Mouse (Mus musculus): ENCODE data around the gene Klf7. TPM values are rescaled to one million over a fixed set of nuclear protein-coding genes. Genes with fewer than 3 reads are reported as not detected.
A peak's percentile ranks its signal among the peaks of the same experiment; 100 is the strongest.

The Klf7 gene
- polyA plus RNA-seq, 1 experiment from 2014 or later, result 86.1 TPM

DNA sequence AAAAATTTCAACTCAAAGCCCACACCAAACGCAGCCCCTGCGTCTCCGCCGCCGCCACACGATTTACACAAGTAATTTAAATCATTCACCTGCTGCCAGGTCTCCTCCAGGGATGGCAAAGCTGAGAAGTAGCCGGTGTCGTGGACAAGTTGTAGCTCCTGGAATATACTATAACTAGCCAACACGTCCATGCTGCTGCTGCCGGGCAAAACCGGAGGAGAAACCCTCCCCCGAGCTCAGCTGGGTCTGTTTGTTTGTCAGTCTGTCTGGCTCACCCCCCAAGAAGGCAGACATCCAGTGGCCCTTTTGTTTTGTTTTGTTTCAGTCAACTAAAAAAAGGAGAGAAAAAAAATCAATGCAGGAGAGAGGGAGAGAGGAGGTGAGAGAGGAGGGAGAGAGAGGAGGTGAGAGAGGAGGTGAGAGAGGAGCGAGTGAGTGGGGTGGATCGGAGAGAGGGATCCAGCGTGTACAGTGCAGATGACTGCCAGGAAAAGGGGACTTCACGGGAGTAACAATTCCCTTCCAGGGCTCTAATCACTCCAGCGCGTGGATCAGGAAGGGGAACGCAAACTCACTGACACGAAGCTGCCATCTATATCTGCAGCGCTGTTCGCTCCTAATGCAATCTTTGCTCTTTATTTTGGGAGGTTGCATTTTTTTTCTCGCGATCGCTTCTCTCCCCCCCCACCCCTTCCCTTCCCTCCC, 1.1 kb downstream of the Klf7 start:
- peak overlapping the region; percentile 59 for H3K4me2 ChIP-seq (ENCODE audit: low read length)
- peak overlapping the region; percentile 100 for H3K9ac ChIP-seq (replicated peaks; ENCODE audit: low read length)
- H3K36me3 ChIP-seq (ENCODE audit: control insufficient read depth, insufficient read depth, low read length), result no peaks in the 10 kb centered on the region
- peaks cover 30% of the 10 kb centered on the region for H3K4me1 ChIP-seq (ENCODE audit: control insufficient read depth, insufficient read depth, low read length)
- no peaks in the 10 kb centered on the region for H3K27me3 ChIP-seq (ENCODE audit: control insufficient read depth, insufficient read depth, low read length)
- DNase-seq (no peak), ATAC-seq (ENCODE audit: low FRiP score, low TSS enrichment) (peak; percentile 53)
- WGBS, result under 1% methylated on average over 25 of the region's 25 CpGs
- H3K27ac ChIP-seq (replicated peaks; ENCODE audit: low read depth, low read length), result peak overlapping the region; percentile 100
- H3K4me3 ChIP-seq (replicated peaks; ENCODE audit: low read depth, low read length), result peak overlapping the region; percentile 84
- H3K9me3 ChIP-seq (ENCODE audit: control insufficient read depth, low read length), result no peaks in the 10 kb centered on the region

DNA sequence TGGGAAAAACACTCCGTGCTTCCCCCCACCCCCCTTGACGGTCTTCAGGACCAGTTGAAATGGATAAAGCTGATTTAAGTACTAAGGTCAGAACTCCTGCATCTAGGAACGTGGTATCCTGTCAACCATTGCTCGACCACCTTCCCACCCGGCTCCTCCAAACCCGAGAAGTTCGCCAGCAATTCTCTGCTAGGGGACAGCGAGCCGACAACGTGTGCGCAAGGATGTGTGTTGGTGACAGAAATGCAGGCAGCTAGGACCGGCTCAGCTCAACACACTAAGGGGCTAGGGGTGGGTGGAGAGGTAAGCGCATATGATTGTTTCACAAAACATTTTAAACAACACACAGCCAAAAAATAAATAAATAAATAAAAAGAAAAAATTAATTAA, 1.7 kb downstream of the Klf7 start:
- peak overlapping the region; percentile 100 for H3K9ac ChIP-seq (replicated peaks; ENCODE audit: low read length)
- peak overlapping the region; percentile 84 for H3K4me3 ChIP-seq (replicated peaks; ENCODE audit: low read depth, low read length)
- no peaks in the 10 kb centered on the region for H3K36me3 ChIP-seq (ENCODE audit: control insufficient read depth, insufficient read depth, low read length)
- peaks cover 35% of the 10 kb centered on the region for H3K4me1 ChIP-seq (ENCODE audit: control insufficient read depth, insufficient read depth, low read length)
- no peaks in the 10 kb centered on the region for H3K27me3 ChIP-seq (ENCODE audit: control insufficient read depth, insufficient read depth, low read length)
- ATAC-seq (ENCODE audit: low FRiP score, low TSS enrichment) (no peak), DNase-seq (peak; percentile 77)
- peak overlapping the region; percentile 100 for H3K27ac ChIP-seq (replicated peaks; ENCODE audit: low read depth, low read length)
- H3K4me2 ChIP-seq (ENCODE audit: low read length), result peak overlapping the region; percentile 59
- no peaks in the 10 kb centered on the region for H3K9me3 ChIP-seq (ENCODE audit: control insufficient read depth, low read length)
- WGBS, result 0% methylated on average over 13 of the region's 13 CpGs

DNA sequence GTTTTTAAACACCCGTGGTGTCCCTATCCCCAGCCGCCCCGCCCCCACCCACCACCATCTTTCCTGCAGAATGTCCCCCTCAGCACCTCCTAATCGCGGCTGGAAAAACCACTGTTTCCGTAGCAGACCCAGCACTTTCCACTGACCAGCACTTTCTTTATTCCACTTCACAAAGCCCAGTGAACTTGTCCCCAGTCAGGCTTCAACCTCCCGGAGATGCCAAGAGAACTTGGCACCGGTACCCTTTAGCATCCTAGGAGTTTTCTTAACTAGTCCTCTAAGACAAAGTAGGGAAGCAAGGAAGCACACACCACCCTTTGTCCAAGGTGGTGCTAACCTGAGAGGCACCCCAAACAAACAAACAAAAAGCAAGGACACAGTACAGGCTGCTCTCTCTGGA, 2.2 kb downstream of the Klf7 start:
- Histone ChIP-seq H3K4me1 (ENCODE audit: control insufficient read depth, insufficient read depth, low read length) (peaks cover 41% of the 10 kb centered on the region), H3K27ac (replicated peaks; ENCODE audit: low read depth, low read length) (peak overlapping the region; percentile 100), H3K9me3 (ENCODE audit: control insufficient read depth, low read length) (no peaks in the 10 kb centered on the region), H3K9ac (replicated peaks; ENCODE audit: low read length) (peak overlapping the region; percentile 100), H3K27me3 (ENCODE audit: control insufficient read depth, insufficient read depth, low read length) (no peaks in the 10 kb centered on the region), H3K36me3 (ENCODE audit: control insufficient read depth, insufficient read depth, low read length) (no peaks in the 10 kb centered on the region), H3K4me3 (replicated peaks; ENCODE audit: low read depth, low read length) (peak overlapping the region; percentile 84), H3K4me2 (ENCODE audit: low read length) (peak overlapping the region; percentile 59)
- 1% methylated on average over 8 of the region's 8 CpGs for WGBS
- ATAC-seq (ENCODE audit: low FRiP score, low TSS enrichment), result no peak
- peak; percentile 60 for DNase-seq

DNA sequence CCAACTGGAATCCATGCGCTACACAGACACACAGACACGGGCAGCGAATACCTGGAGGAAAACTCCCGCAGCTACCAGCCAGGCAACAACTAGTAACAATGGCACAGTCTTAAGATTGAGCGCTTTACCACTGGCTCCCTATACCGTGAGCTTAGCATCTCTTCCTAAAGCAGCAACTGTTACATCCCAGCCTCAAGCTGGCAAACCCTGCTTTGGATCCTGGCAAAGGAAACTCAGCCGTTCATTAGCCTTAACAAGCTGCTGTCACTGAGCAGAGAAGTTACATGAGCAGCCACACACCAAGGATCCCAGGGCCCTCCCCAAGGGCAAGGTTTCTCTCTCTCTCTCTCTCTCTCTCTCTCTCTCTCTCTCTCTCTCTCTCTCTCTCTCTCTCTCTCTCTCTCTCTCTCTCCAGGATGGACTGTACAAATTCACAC, 2.7 kb downstream of the Klf7 start:
- H3K9me3 ChIP-seq (ENCODE audit: control insufficient read depth, low read length), result no peaks in the 10 kb centered on the region
- H3K27me3 ChIP-seq (ENCODE audit: control insufficient read depth, insufficient read depth, low read length), result no peaks in the 10 kb centered on the region
- H3K36me3 ChIP-seq (ENCODE audit: control insufficient read depth, insufficient read depth, low read length), result no peaks in the 10 kb centered on the region
- 8% methylated on average over 7 of the region's 7 CpGs for WGBS
- peak overlapping the region; percentile 100 for H3K27ac ChIP-seq (replicated peaks; ENCODE audit: low read depth, low read length)
- H3K9ac ChIP-seq (replicated peaks; ENCODE audit: low read length), result peak overlapping the region; percentile 100
- peaks cover 44% of the 10 kb centered on the region for H3K4me1 ChIP-seq (ENCODE audit: control insufficient read depth, insufficient read depth, low read length)
- DNase-seq (peak; percentile 71), ATAC-seq (ENCODE audit: low FRiP score, low TSS enrichment) (no peak)
- peak overlapping the region; percentile 84 for H3K4me3 ChIP-seq (replicated peaks; ENCODE audit: low read depth, low read length)
- peak overlapping the region; percentile 59 for H3K4me2 ChIP-seq (ENCODE audit: low read length)

DNA sequence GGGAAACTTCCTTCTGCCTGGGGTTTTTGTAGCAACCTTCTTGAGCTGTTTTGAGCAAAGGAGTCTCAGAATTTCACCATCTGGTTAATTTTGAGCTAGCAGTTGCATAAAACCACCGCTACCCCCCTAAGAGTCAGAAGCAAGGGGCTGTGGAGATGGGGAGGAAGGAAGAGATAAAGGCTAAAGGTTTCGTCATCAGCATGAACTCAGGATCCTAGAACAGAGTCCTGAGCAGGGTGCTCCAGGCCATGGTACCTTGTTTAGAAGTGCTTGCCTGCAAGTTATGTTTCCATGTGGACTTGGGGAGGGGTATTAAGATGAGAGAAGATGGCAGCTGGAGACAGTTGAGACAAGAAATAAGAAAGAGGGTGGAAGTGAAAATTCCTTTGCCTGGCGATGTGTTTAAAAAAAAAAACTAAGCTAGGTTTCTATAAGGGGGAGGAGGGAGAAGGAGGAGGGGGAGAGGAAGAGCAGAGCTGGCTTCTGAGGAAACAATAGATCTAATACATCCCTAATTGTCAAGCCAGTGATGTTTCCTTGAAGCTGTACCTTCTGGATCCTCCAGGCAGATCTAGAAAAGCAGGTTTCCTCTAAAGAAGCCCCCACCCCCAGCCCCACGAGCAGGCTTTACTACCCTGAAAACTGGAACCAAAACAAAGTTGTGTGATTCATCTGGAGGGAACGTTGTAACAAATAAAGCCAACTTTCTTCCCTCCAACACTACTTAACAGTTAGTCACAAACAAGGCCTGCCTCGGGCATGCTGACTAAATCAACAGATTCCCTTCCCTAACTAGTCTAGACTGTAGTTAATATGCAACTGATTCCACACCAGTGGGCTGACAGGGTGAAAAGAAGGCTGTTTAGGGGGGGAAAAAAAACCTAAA, 3.6 kb downstream of the Klf7 start:
- ATAC-seq (ENCODE audit: low FRiP score, low TSS enrichment), result no peak

DNA sequence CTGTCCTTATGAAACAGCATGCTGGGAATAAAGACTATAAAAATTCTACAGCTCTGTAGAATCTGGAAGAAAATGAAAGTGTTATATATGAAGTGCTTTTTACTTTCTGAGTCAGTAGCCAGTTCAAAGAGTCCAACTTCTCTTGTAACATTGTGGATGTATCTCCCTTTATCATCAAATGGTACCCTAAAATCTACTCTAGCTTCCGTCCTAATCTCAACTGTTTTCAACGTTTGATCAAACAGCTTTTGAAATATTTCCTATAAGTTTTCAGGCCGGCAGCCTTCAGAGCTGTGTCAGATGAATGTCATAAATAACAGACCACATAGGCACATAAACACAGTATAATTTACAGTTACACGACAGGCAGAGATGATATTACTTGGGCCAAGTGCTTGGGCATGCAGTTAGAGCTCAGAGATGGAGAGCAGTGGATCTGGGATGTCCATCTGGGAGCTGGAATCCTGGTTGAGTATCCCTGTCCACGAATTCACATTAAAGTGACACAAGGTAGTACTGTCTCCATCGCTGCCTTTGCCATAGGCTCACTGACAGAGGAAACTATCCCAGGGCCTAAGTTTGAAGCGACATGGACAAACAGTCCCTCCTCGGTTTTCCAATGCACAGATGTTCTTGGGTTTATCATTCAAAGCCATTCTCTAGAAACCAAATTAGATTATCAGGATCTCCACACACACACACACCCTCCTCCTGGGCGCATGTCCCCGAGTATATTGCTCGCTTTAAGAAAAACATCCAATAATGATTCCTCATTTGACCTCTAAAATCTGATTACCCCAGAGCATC, 4.4 kb downstream of the Klf7 start:
- Histone ChIP-seq H3K9ac (replicated peaks; ENCODE audit: low read length) (peak overlapping the region; percentile 100), H3K9me3 (ENCODE audit: control insufficient read depth, low read length) (no peaks in the 10 kb centered on the region), H3K27me3 (ENCODE audit: control insufficient read depth, insufficient read depth, low read length) (no peaks in the 10 kb centered on the region), H3K27ac (replicated peaks; ENCODE audit: low read depth, low read length) (peak overlapping the region; percentile 100), H3K4me3 (replicated peaks; ENCODE audit: low read depth, low read length) (peak overlapping the region; percentile 84), H3K4me1 (ENCODE audit: control insufficient read depth, insufficient read depth, low read length) (peaks cover 42% of the 10 kb centered on the region), H3K4me2 (ENCODE audit: low read length) (peak overlapping the region; percentile 59), H3K36me3 (ENCODE audit: control insufficient read depth, insufficient read depth, low read length) (no peaks in the 10 kb centered on the region)
- DNase-seq (no peak), ATAC-seq (ENCODE audit: low FRiP score, low TSS enrichment) (no peak)
- 64% methylated on average over 11 of the region's 11 CpGs for WGBS

More for the DNA sequence above, 3.6 kb downstream of the Klf7 start:
- H3K4me3 ChIP-seq (replicated peaks; ENCODE audit: low read depth, low read length), result peak overlapping the region; percentile 84
- no peaks in the 10 kb centered on the region for H3K36me3 ChIP-seq (ENCODE audit: control insufficient read depth, insufficient read depth, low read length)
- DNase-seq, result peak; percentile 17
- H3K9me3 ChIP-seq (ENCODE audit: control insufficient read depth, low read length), result no peaks in the 10 kb centered on the region
- H3K4me2 ChIP-seq (ENCODE audit: low read length), result peak overlapping the region; percentile 59
- peaks cover 47% of the 10 kb centered on the region for H3K4me1 ChIP-seq (ENCODE audit: control insufficient read depth, insufficient read depth, low read length)
- H3K9ac ChIP-seq (replicated peaks; ENCODE audit: low read length), result peak overlapping the region; percentile 100
- no peaks in the 10 kb centered on the region for H3K27me3 ChIP-seq (ENCODE audit: control insufficient read depth, insufficient read depth, low read length)
- WGBS, result 34% methylated on average over 6 of the region's 6 CpGs
- peak overlapping the region; percentile 100 for H3K27ac ChIP-seq (replicated peaks; ENCODE audit: low read depth, low read length)

DNA sequence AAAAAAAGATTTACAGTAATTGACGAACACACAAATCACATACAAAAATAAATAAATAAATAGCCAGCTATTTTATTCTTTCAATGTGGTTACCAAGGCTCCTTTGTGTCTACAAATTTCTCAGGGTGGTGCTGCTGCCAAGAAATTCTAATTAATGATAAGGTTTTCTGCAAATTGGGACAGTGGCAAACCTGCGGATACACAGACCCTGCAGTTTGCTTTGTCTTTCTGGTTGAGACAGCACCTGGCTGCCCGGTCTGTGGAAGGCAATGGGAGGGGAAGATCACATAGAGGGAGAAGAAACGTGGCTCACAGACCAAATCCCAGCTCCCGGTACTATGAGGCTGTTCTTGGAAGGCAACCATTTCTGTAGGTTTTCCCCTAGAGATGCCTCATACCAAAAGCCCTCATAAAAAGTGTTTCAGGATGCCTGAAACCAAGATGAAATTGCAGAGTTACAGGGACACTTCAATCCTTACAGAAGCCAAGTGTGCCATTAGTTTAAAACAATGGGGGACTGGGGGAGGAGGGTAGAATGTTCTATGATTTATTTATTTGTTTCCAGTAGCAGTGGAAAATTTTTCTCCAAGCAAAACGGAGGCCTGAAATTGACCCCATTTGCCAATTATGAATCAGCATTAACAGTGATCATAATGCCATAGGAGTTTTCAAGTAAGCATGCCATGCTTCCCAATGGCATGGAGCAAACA, 5.2 kb downstream of the Klf7 start:
- Histone ChIP-seq H3K27ac (replicated peaks; ENCODE audit: low read depth, low read length) (peak overlapping the region; percentile 73), H3K36me3 (ENCODE audit: control insufficient read depth, insufficient read depth, low read length) (no peaks in the 10 kb centered on the region), H3K9ac (replicated peaks; ENCODE audit: low read length) (peak overlapping the region; percentile 100), H3K9me3 (ENCODE audit: control insufficient read depth, low read length) (no peaks in the 10 kb centered on the region), H3K4me1 (ENCODE audit: control insufficient read depth, insufficient read depth, low read length) (peaks cover 45% of the 10 kb centered on the region), H3K27me3 (ENCODE audit: control insufficient read depth, insufficient read depth, low read length) (no peaks in the 10 kb centered on the region), H3K4me3 (replicated peaks; ENCODE audit: low read depth, low read length) (peak overlapping the region; percentile 84), H3K4me2 (ENCODE audit: low read length) (peak overlapping the region; percentile 59)
- DNase-seq, result peak; percentile 52
- ATAC-seq (ENCODE audit: low FRiP score, low TSS enrichment), result no peak
- WGBS, result 49% methylated on average over 6 of the region's 6 CpGs

DNA sequence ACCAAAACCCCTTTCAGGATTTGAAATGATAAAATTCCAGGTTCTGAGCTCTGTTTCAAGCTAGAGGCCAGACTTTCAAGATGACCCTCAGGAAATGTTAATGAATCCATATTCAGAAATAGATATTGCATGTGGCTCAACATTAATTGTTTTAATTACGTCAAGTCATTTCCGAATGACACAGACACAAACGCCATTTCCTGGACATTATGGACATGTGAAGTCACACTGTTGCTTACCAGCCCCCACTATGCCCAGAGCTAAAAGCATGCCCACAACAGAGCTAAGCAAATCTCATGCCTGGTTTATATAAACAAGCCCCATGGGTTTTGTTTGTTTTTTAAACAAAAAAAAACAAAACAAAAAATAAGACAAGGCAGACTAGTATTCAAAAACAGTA, 7.5 kb downstream of the Klf7 start:
- no peak overlapping the region for H3K9ac ChIP-seq (replicated peaks; ENCODE audit: low read length)
- no peaks in the 10 kb centered on the region for H3K9me3 ChIP-seq (ENCODE audit: control insufficient read depth, low read length)
- WGBS, result 84% methylated on average over 3 of the region's 3 CpGs
- DNase-seq, result no peak
- no peak overlapping the region for H3K4me3 ChIP-seq (replicated peaks; ENCODE audit: low read depth, low read length)
- ATAC-seq (ENCODE audit: low FRiP score, low TSS enrichment), result no peak
- H3K4me1 ChIP-seq (ENCODE audit: control insufficient read depth, insufficient read depth, low read length), result peaks cover 53% of the 10 kb centered on the region
- no peaks in the 10 kb centered on the region for H3K36me3 ChIP-seq (ENCODE audit: control insufficient read depth, insufficient read depth, low read length)
- H3K27me3 ChIP-seq (ENCODE audit: control insufficient read depth, insufficient read depth, low read length), result no peaks in the 10 kb centered on the region
- no peak overlapping the region for H3K27ac ChIP-seq (replicated peaks; ENCODE audit: low read depth, low read length)
- H3K4me2 ChIP-seq (ENCODE audit: low read length), result peak overlapping the region; percentile 59; the same call in 1 of the 2 replicates

All from midbrain, embryonic 14.5 days (tissue).